Mouse (Mus musculus) myocyte (in vitro differentiated cells): Measurements from ENCODE around the gene Trhde. TPM values are rescaled to one million over a fixed set of nuclear protein-coding genes. Genes with fewer than 3 reads are reported as not detected.

Source experiments
- H3K27me3 ChIP-seq: one replicate; pipeline ENCODE4 v1.6.1; 2011; ENCODE audit not compliant: control insufficient read depth, insufficient read depth, insufficient read length
- H3K36me3 ChIP-seq: one replicate; pipeline ENCODE4 v1.6.1; 2011; ENCODE audit not compliant: control insufficient read depth, insufficient read depth
- H3K4me2 ChIP-seq: one replicate; pipeline ENCODE4 v1.6.1; 2011; ENCODE audit warnings: low read depth, control low read depth
- H3K4me3 ChIP-seq: one replicate; pipeline ENCODE4 v1.5.1; 2011; ENCODE audit warnings: mild to moderate bottlenecking, control low read depth, moderate library complexity
- H3K79me2 ChIP-seq: one replicate; pipeline ENCODE4 v1.6.1; 2011; ENCODE audit not compliant: control insufficient read depth, insufficient read depth
- H3ac ChIP-seq: one replicate; pipeline ENCODE4 v1.6.1; 2011; ENCODE audit not compliant: control insufficient read depth, insufficient read length
- CEBPB ChIP-seq: IDR thresholded peaks from 2 replicates; pipeline ENCODE4 v1.6.1; 2011; ENCODE audit warnings: mild to moderate bottlenecking, moderate library complexity; ENCODE audit not compliant: poor library complexity, insufficient read depth, severe bottlenecking
- E2F4 ChIP-seq: IDR thresholded peaks from one replicate; pipeline ENCODE4 v1.6.1; 2011; ENCODE audit warnings: mild to moderate bottlenecking, control low read depth, moderate library complexity; ENCODE audit not compliant: insufficient read depth
- MAX ChIP-seq: IDR thresholded peaks from one replicate; pipeline ENCODE4 v1.6.1; 2011; ENCODE audit warnings: low read depth, mild to moderate bottlenecking, control low read depth
- MYOD1 ChIP-seq, 3 experiments: IDR thresholded peaks; one replicate each; pipeline ENCODE4 v1.6.1; 2011; ENCODE audit warnings: control low read depth in 2 of 3, low read depth in 2 of 3, mild to moderate bottlenecking in 2 of 3, moderate library complexity in 1 of 3; ENCODE audit not compliant: insufficient read length in 2 of 3, control insufficient read depth in 1 of 3
- MYOG ChIP-seq, 3 experiments: IDR thresholded peaks; one replicate each; pipeline ENCODE4 v1.6.1; 2011; ENCODE audit warnings: control low read depth in 2 of 3, low read depth in 2 of 3, mild to moderate bottlenecking in 2 of 3; ENCODE audit not compliant: insufficient read length in 2 of 3, control insufficient read depth in 1 of 3, insufficient read depth in 1 of 3
- POLR2A ChIP-seq: IDR thresholded peaks from one replicate; pipeline ENCODE4 v1.6.1; 2011; ENCODE audit warnings: low read depth, mild to moderate bottlenecking, control low read depth, moderate library complexity; ENCODE audit not compliant: insufficient read length
- POLR2AphosphoS2 ChIP-seq: IDR thresholded peaks from one replicate; pipeline ENCODE4 v1.6.1; 2011; ENCODE audit warnings: low read depth, control low read depth; ENCODE audit not compliant: insufficient read length
- REST ChIP-seq: IDR thresholded peaks from one replicate; pipeline ENCODE4 v1.6.1; 2011; ENCODE audit warnings: mild to moderate bottlenecking, control low read depth, moderate library complexity; ENCODE audit not compliant: insufficient read depth, insufficient read length
- SRF ChIP-seq: IDR thresholded peaks from one replicate; pipeline ENCODE4 v1.6.1; 2011; ENCODE audit warnings: low read depth; ENCODE audit not compliant: control insufficient read depth, insufficient read length
- TCF12 ChIP-seq: IDR thresholded peaks from one replicate; pipeline ENCODE4 v1.6.1; 2011; ENCODE audit warnings: mild to moderate bottlenecking, control low read depth; ENCODE audit not compliant: poor library complexity, insufficient read depth, severe bottlenecking
- TCF3 ChIP-seq: IDR thresholded peaks from one replicate; pipeline ENCODE4 v1.6.1; 2011; ENCODE audit warnings: low read depth, control low read depth; ENCODE audit not compliant: insufficient read length
- USF1 ChIP-seq: IDR thresholded peaks from one replicate; pipeline ENCODE4 v1.6.1; 2011; ENCODE audit warnings: low read depth, mild to moderate bottlenecking, control low read depth, moderate library complexity
- polyA plus RNA-seq: library from polyadenylated mRNA; unstranded; fragments of >200 nt; fragmentation: generic; extraction: Trizol; gene quantifications from one replicate; pipeline ENCODE4 v1.2.1, GENCODE M21; 2012; ENCODE audit warnings: missing spikeins

The Trhde gene
- polyA plus RNA-seq, 1 experiment, result 0.22 TPM

DNA sequence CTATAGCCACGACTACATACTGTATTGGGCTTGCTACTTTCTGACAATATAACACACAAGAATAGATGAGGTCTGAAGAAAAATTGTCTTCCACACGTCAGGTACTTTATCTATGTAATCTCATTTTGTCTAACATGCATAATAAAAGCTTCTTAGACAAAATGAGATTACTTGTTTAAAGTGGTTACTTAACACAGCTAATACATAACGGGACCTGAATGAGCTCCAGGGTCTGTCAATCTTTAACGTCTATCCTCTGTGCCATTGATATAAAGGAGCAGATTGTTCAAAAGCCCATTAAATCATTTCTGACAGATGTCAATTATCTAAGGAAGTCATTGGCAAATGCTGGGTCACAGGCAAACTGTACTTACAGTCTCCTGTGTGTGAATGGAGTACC is 36.2 kb downstream of the Trhde start:
- Histone ChIP-seq H3K4me2 (no peak overlapping the region), H3K36me3 (no peaks in the 10 kb centered on the region), H3K4me3 (no peak overlapping the region), H3K27me3 (no peaks in the 10 kb centered on the region), H3K79me2 (no peaks in the 10 kb centered on the region), H3ac (no peak overlapping the region)
- TF ChIP-seq MAX (no peak), POLR2A (no peak), USF1 (no peak)

DNA sequence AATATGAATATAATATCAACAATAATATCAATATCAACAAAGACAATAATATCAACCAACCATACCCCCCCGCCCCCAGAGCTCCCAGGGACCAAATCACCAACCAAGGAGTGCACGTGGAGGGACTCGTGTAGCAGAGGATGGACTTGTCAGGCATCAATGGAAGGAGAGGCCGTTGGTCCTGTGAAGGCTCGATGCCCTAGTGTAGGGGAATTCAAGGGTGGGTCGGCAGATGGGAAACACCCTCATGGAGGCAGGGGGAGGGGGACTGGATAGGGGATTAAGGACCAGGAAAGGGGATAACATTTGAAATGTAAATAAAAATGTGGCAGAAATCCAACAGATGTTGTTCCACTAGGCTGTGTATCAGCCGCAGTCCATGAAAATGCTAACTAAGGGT is 40.0 kb downstream of the Trhde start:
- no peaks in the 10 kb centered on the region for H3K27me3 ChIP-seq
- H3K4me2 ChIP-seq, result no peak overlapping the region
- H3K79me2 ChIP-seq, result no peaks in the 10 kb centered on the region
- H3K4me3 ChIP-seq, result no peak overlapping the region
- TF ChIP-seq CEBPB (no peak), MYOD1 (IDR thresholded peaks at IDR 0.05; ENCODE audit: control insufficient read depth in 1 of 3, insufficient read length in 2 of 3, low read depth in 2 of 3) (no peak), POLR2AphosphoS2 (no peak), MYOG (IDR thresholded peaks at IDR 0.05; ENCODE audit: control insufficient read depth in 1 of 3, insufficient read depth in 1 of 3, insufficient read length in 2 of 3, low read depth in 2 of 3) (no peak), E2F4 (no peak), TCF3 (no peak), REST (no peak), SRF (no peak), MAX (no peak)
- no peak overlapping the region for H3ac ChIP-seq
- no peaks in the 10 kb centered on the region for H3K36me3 ChIP-seq

DNA sequence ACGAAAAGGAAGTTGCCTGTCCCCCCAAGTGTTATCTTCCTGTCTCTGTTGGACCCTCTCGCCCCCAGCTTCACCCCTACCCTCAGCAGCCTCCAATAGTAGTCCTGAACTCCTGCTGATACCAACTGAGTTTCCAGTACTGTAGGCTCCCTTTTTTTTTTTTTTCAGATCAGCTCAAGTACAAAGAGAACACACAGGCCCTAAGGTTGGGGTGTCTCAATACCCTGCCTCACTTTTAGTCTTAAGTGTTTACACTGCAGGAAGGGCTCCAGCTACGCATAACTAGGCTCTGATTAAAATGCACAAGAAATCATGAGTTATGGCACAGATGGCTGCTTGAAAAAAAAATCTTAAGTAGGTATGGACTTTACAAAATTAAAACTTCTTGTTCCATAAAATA is 42.9 kb downstream of the Trhde start:
- H3K4me3 ChIP-seq, result no peak overlapping the region
- no peak overlapping the region for H3ac ChIP-seq
- no peaks in the 10 kb centered on the region for H3K27me3 ChIP-seq
- H3K79me2 ChIP-seq, result no peaks in the 10 kb centered on the region
- peak overlapping the region; percentile 65 for H3K4me2 ChIP-seq
- no peaks in the 10 kb centered on the region for H3K36me3 ChIP-seq
- TF ChIP-seq REST (no peak), E2F4 (no peak), MYOG (IDR thresholded peaks at IDR 0.05; ENCODE audit: control insufficient read depth in 1 of 3, insufficient read depth in 1 of 3, insufficient read length in 2 of 3, low read depth in 2 of 3) (no peak), SRF (no peak), USF1 (no peak), CEBPB (no peak), POLR2AphosphoS2 (no peak), MYOD1 (IDR thresholded peaks at IDR 0.05; ENCODE audit: control insufficient read depth in 1 of 3, insufficient read length in 2 of 3, low read depth in 2 of 3) (no peak), POLR2A (no peak), TCF12 (no peak), MAX (no peak), TCF3 (no peak)

DNA sequence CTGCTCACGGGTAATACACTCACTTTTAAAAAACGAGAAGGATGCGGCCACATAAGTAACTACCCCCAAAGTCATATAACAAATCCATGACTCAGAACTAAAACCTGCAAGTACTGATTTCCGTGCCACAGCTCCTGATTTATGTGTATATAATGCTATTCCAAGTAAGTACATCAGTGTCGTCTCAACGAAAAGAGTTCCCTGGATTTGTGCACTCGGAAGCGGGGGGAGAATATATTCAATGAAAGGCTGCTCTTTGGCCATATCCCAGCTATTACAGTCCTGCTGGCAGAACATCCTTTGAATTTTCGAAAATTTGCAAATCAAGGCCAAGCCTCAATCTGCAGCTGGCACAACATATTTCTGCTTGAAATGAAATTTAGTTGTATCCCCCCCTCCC is 43.5 kb downstream of the Trhde start:
- TF ChIP-seq REST, result no peak
- TF ChIP-seq MYOD1 (IDR thresholded peaks at IDR 0.05; ENCODE audit: control insufficient read depth in 1 of 3, insufficient read length in 2 of 3, low read depth in 2 of 3), result no peak
- no peak for TF ChIP-seq USF1
- no peak for TF ChIP-seq POLR2A
- TF ChIP-seq CEBPB, result no peak
- no peak for TF ChIP-seq TCF12
- no peak for TF ChIP-seq E2F4
- no peak for TF ChIP-seq MYOG (IDR thresholded peaks at IDR 0.05; ENCODE audit: control insufficient read depth in 1 of 3, insufficient read depth in 1 of 3, insufficient read length in 2 of 3, low read depth in 2 of 3)
- TF ChIP-seq MAX, result no peak
- TF ChIP-seq SRF, result no peak
- TF ChIP-seq TCF3, result no peak
- no peak for TF ChIP-seq POLR2AphosphoS2
- H3K36me3 ChIP-seq, result no peaks in the 10 kb centered on the region

DNA sequence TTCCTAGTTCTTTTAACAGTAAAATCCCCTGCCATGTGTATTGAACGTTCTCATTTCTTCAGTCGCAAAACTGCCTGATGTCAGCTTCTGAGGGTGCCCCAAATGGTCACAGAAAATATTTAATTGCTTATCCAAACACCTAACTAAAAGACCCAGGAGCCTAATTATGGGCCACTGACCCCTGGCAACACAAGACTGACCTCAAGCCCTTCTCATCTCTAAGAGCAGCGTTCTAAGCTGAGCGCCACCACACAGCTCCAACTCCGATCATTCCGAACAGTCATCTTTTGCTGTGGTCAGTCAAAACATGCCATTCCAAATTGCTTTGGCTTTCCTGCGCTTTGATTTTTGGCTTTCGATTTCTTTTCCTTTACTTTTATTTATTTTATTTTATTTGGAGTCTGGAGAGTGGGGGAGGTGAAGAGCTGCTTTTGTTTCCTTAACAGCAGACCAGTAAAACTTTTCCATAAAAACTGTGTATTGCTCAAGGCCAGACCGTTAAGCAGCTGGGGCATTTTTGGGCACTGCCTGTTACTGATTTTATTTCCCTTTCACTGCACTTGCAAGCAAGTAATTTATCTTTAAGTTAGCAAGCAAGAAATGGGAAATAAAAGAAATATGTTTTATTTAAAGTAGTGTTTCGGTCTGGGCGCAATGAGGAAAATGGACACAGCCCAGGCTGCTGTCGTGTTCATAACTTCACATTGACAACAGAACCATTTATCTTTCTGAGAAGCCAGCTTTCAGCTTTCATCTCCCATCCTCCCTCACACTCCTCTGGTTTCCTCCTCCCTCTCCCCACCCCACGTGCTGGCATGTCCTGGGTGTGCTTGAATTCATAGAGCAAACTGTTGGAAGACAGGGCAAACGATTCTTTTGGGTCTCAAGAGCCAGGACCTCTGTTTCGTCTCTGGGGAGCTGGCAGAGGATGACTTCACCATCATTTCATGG is 59.1 kb downstream of the Trhde start:
- Histone ChIP-seq H3K36me3 (no peaks in the 10 kb centered on the region), H3ac (no peak overlapping the region), H3K27me3 (no peaks in the 10 kb centered on the region), H3K4me3 (no peak overlapping the region), H3K4me2 (peak overlapping the region; percentile 31), H3K79me2 (no peaks in the 10 kb centered on the region)
- no peak for TF ChIP-seq MYOG (IDR thresholded peaks at IDR 0.05; ENCODE audit: control insufficient read depth in 1 of 3, insufficient read depth in 1 of 3, insufficient read length in 2 of 3, low read depth in 2 of 3)
- no peak for TF ChIP-seq MYOD1 (IDR thresholded peaks at IDR 0.05; ENCODE audit: control insufficient read depth in 1 of 3, insufficient read length in 2 of 3, low read depth in 2 of 3)
- no peak for TF ChIP-seq POLR2A
- TF ChIP-seq USF1, result peak; percentile 28
- TF ChIP-seq REST, result no peak

More for the DNA sequence above, 43.5 kb downstream of the Trhde start:
- H3K4me3 ChIP-seq, result no peak overlapping the region
- H3K4me2 ChIP-seq, result peak overlapping the region; percentile 65
- H3K79me2 ChIP-seq, result no peaks in the 10 kb centered on the region
- H3K27me3 ChIP-seq, result no peaks in the 10 kb centered on the region
- H3ac ChIP-seq, result no peak overlapping the region
